Mouse (Mus musculus) layer of hippocampus, postnatal 25 days (tissue): Measurements from ENCODE around the gene Pes1. TPM values are rescaled to one million over a fixed set of nuclear protein-coding genes. Genes with fewer than 3 reads are reported as not detected.
"Not testable (repeated sequence)": the region's sequence is repeated elsewhere in the genome, so short reads cannot be mapped to it uniquely, and the experiment has no call there.

ENCODE experiments used
- DNase-seq, 2 experiments: peaks; one replicate each; pipeline ENCODE4 v3.0.0; 2022; ENCODE audit warnings: mixed read lengths in 2 of 2, low spot score in 1 of 2; ENCODE audit errors: extremely low spot score in 1 of 2
- total RNA-seq, 2 experiments: library from RNA; stranded (reverse); gene quantifications; 2 replicates each; pipeline ENCODE4 v1.2.3; 2021

The Pes1 gene
- total RNA-seq: 10 to 100 TPM; 41.8 to 46.5 TPM

GRCm38 (mm10) chr11:3963610-3964415 is at the start of gene Pes1:
Gene Pes1 (plus strand): TSS chr11:3963975.
- DNase-seq: peak; percentile 70 to 71

GRCm38 (mm10) chr11:3914109-3914840 is 49.5 kb upstream of the Pes1 start, which contains the start of gene Slc35e4:
Gene Slc35e4 (minus strand): TSS chr11:3914664.
- peak; percentile 84 to 94 for DNase-seq

DNA sequence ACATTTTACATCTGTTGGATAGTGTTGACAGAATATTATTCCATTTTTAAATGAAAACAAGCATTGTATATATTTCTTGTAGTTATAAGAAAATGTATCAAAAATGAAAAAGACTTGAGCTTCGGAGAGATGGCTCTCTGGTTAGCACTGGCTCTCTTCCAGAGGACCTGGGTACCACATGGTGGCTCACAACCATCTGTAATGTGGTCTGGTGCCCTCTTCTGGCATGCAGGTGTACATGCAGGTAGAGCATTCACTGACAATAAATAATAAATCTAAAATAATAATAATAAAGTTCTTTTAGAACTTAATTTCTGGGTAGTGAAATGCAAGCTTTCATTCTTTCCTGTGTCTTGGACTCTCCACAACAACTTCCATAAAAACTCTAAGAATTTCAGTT is 45.0 kb upstream of the Pes1 start:
- DNase-seq: no peak

GRCm38 (mm10) chr11:3920476-3920875 is 43.3 kb upstream of the Pes1 start:
- no peak for DNase-seq

GRCm38 (mm10) chr11:3921281-3921850 is 42.4 kb upstream of the Pes1 start:
- DNase-seq: peak in 1 of 2 experiments; percentile 60

- no peak for DNase-seq
These were observed 41.7 kb upstream of the Pes1 start for GRCm38 (mm10) chr11:3922115-3922514.

GRCm38 (mm10) chr11:3922731-3923130 is 41.0 kb upstream of the Pes1 start:
- no peak for DNase-seq

GRCm38 (mm10) chr11:3925916-3926315 is 37.9 kb upstream of the Pes1 start:
- peak in 1 of 2 experiments; percentile 1 for DNase-seq

DNA sequence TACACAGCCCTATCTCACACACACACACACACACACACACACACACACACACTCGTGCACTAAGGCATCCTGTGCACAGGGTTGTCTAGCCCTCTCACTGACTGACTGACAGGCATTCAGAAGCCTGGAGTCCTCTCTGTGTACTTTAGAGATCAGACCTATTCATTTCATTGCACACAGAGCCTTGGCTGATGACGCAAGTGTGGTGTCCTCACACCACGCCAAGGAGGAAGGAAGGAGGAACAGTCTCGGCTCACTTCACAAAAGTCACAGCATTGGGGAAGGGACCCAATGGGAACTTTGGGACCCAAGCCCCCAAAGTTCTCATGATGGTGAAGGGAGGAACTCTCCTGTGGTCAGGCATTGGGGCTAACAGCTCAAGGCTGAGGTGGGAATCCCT is 33.8 kb upstream of the Pes1 start:
- no peak for DNase-seq

DNA sequence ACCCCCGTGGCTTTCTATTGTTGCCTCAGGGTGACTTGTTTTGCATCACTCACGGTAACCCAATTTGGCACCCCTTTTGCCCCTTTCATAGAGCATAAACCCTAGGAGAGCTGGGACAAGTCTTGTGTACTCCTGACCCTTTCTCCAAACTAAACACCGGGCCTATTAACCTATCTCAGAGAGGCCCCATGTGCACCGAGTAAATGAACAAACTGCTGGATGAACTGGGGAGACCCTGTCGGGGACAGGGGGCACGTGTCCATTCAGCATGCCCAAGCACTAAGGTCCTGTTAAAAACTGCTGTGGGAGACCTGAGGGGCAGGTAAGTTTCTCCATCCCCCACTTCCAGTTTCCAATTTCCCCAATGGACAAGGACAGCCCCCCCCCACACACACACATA is 32.8 kb upstream of the Pes1 start:
- no peak for DNase-seq

DNA sequence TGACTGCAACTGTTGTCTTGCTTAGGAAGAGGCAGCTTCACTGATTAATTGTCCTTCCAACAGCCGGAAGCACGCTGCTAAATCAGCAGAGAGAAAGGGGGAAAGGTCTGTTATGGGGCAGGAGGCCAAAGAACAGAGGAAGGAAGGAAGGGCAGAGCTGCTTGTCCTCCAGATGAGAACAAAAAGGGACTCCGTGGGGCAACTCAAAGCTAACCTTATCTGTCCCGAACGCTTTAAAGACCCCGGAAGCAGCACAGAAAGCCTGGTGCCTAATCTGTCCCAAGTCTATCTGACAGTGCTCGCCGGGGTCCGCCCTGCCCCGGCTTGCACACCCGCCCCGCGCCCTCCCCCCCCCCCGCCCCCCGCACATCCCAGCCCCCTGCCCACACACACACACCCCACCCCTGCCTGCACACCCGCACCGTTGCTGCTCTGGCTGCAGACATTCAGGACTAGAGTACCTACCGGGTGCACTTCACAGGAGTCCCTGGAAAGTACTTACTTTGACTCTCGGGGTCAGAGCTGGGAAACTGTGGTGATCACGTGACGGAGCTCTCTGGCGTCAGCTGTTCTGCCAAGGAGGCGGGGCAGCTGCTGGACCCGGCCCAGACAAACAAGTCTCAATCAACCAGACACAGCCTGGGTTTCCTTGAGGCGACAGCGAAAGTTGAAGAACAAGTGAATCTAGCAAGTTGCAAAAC is 32.1 kb upstream of the Pes1 start, which contains the start of gene Tcn2:
TSS of gene Tcn2 (minus strand) at position 649 of the 701 bp plus-strand sequence.
- DNase-seq: peak in 1 of 2 experiments; percentile 59

DNA sequence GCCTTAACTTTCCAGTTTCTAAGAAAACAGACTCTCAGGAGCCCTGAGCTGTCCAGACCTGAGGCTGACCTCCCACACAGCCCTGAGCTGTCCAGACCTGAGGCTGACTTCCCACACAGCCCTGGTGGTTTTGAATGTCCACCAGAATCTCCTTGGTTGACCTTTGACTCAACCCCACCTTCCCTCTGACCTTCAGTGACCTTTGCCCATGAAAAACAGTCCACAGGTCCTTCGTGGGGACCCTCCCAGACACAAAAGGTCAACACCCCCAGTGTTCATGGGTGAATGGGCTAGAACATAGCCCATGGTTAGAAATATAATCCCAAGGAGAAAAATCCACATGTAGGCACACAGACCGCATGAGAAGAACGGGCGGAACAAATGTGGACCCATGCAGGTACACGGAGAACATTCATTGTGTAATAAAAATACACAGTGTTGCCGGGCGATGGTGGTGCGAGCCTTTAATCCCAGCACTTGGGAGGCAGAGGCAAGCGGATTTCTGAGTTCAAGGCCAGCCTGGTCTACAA is 30.0 kb upstream of the Pes1 start:
- DNase-seq: no peak

DNA sequence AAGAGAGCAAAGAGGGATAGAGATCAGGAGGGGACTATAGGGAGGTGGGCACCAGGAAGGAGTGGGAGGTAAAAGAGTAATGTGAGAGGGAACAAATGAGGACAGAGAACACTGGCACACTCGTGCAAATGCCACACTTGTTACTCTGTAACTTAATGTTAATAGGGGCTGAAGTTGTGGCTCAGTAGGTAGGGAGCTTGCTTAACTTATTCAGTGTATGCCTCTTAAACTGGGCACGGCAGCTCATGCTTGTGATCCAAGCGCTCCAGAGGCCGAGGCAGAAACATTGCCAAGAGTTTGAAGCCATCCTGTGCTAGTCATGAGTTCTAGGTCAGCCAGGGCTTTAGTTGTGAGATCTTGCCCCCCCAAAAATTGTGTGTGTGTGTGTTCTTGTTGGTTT is 28.6 kb upstream of the Pes1 start:
- DNase-seq: no peak

GRCm38 (mm10) chr11:3936318-3936717 is 27.5 kb upstream of the Pes1 start:
- DNase-seq: no peak

DNA sequence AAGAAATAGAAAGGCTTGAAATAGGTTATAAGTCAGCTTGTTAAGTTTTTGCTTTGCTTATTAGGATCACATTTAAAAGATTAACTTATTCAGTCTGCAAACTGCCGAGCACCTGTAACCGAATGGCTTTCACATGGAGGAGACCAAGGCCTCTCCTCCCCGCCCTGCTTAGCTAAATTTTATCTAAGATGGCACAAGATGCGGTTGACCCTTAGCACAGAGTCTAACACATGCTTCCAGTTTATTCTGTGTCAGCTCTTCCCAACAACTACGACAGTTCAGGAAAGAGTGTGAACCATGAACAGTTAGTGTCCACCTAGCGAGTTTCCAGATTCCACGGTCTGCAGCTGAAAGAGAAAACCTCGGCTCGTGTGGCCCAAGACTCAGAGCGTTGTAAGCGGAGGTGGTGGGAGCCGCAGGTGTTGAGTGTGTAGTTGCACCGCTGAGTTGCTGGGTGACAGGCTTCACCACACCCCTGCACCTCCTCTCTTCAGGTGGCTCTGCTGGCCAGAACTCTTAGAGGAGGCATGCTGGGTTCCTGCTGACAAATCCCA is 26.4 kb upstream of the Pes1 start:
- DNase-seq: no peak

GRCm38 (mm10) chr11:3941371-3941770 is 22.4 kb upstream of the Pes1 start:
- DNase-seq: no peak

- no peak for DNase-seq
These were observed 17.4 kb upstream of the Pes1 start for GRCm38 (mm10) chr11:3946386-3946785.

- DNase-seq: not testable (repeated sequence)
These were observed 8.9 kb upstream of the Pes1 start for GRCm38 (mm10) chr11:3954876-3955275.

- not testable (repeated sequence) for DNase-seq
These were observed 8.4 kb upstream of the Pes1 start for GRCm38 (mm10) chr11:3955371-3955770.

- DNase-seq: no peak
These were observed 2.9 kb upstream of the Pes1 start for GRCm38 (mm10) chr11:3960901-3961300.
